Mouse (Mus musculus) lung, adult 2 months (tissue): Measurements from ENCODE around the gene Psenen.

Experiments
- CTCF ChIP-seq: fragments of 200-500 bp; IDR thresholded peaks from 2 replicates; pipeline ENCODE4 v1.5.1; 2011; ENCODE audit warnings: mild to moderate bottlenecking, low read length, control low read depth; ENCODE audit not compliant: insufficient read depth
- POLR2A ChIP-seq: fragments of 200-500 bp; IDR thresholded peaks from 2 replicates; pipeline ENCODE4 v1.6.1; 2011; ENCODE audit warnings: low read depth, mild to moderate bottlenecking, control low read depth, low read length, borderline replicate concordance; ENCODE audit errors: extremely low read depth

GRCm38 (mm10) chr7:30598786-30599185, 35.4 kb upstream of the Psenen start, which contains the start of gene Zbtb32:
- TF ChIP-seq CTCF (no peak), POLR2A (no peak)
